Mouse (Mus musculus): ENCODE results near the gene Tinagl1. TPM values are rescaled to one million over a fixed set of nuclear protein-coding genes. Genes with fewer than 3 reads are reported as not detected.

The Tinagl1 gene
- 5.1 and 6.1 TPM in 2 replicates for polyA plus RNA-seq (2014; fragmentation: Nextera tagmentation; extraction: Ambion mirVana)

GRCm38 (mm10) chr4:130175072-130175711, at the start of gene Tinagl1:
Tinagl1 (minus strand) TSS chr4:130175122.
- ATAC-seq (ENCODE audit: low FRiP score) = peak; percentile 19; the same call in 1 of the 2 replicates
- Histone ChIP-seq H3K4me3 (ENCODE audit: low read depth, low read length) (peak within 1 kb of the TSS; percentile 13), H3K4me1 (ENCODE audit: control insufficient read depth, insufficient read depth, low read length) (peaks cover 14% of the 10 kb centered on the region), H3K4me2 (peak within 1 kb of the TSS; percentile 38), H3K27ac (ENCODE audit: low read depth, low read length) (no peak within 1 kb of the TSS), H3K9me3 (ENCODE audit: control insufficient read depth, low read length) (no peaks in the 10 kb centered on the region), H3K9ac (ENCODE audit: low read length) (peak within 1 kb of the TSS; percentile 27; the same call in 1 of the 2 replicates), H3K36me3 (ENCODE audit: control insufficient read depth, insufficient read depth, low read length) (no peaks in the 10 kb centered on the region), H3K27me3 (ENCODE audit: control insufficient read depth, insufficient read depth, low read length) (peaks cover 18% of the 10 kb centered on the region)
- peak; percentile 84 for DNase-seq (ENCODE audit: low spot score, missing footprints)
- WGBS = 2% methylated on average over 14 of the region's 14 CpGs

- H3K27ac ChIP-seq (ENCODE audit: low read depth, low read length) = no peak overlapping the region
- no peak overlapping the region for H3K4me2 ChIP-seq
- H3K4me1 ChIP-seq (ENCODE audit: control insufficient read depth, insufficient read depth, low read length) = no peaks in the 10 kb centered on the region
- no peaks in the 10 kb centered on the region for H3K9me3 ChIP-seq (ENCODE audit: control insufficient read depth, low read length)
- ATAC-seq (ENCODE audit: low FRiP score) (no peak), DNase-seq (ENCODE audit: low spot score, missing footprints) (no peak)
- H3K36me3 ChIP-seq (ENCODE audit: control insufficient read depth, insufficient read depth, low read length) = no peaks in the 10 kb centered on the region
- no peak overlapping the region for H3K4me3 ChIP-seq (ENCODE audit: low read depth, low read length)
- H3K9ac ChIP-seq (ENCODE audit: low read length) = no peak overlapping the region
- no peaks in the 10 kb centered on the region for H3K27me3 ChIP-seq (ENCODE audit: control insufficient read depth, insufficient read depth, low read length)
These were observed 49.1 kb upstream of the Tinagl1 start for GRCm38 (mm10) chr4:130224071-130224470.

- WGBS = 51% methylated on average over 4 of the region's 4 CpGs
These were observed 47.3 kb upstream of the Tinagl1 start, which contains the start of gene Gm853 for GRCm38 (mm10) chr4:130222179-130222578. Gm853 (minus strand) TSS chr4:130222401.

GRCm38 (mm10) chr4:130220176-130220575, 45.3 kb upstream of the Tinagl1 start:
- no peaks in the 10 kb centered on the region for H3K27me3 ChIP-seq (ENCODE audit: control insufficient read depth, insufficient read depth, low read length)
- no peak for ATAC-seq (ENCODE audit: low FRiP score)
- H3K9me3 ChIP-seq (ENCODE audit: control insufficient read depth, low read length) = no peaks in the 10 kb centered on the region
- no peaks in the 10 kb centered on the region for H3K36me3 ChIP-seq (ENCODE audit: control insufficient read depth, insufficient read depth, low read length)
- DNase-seq (ENCODE audit: low spot score, missing footprints) = no peak
- no peaks in the 10 kb centered on the region for H3K4me1 ChIP-seq (ENCODE audit: control insufficient read depth, insufficient read depth, low read length)
- H3K27ac ChIP-seq (ENCODE audit: low read depth, low read length) = no peak overlapping the region
- H3K9ac ChIP-seq (ENCODE audit: low read length) = no peak overlapping the region
- H3K4me2 ChIP-seq = no peak overlapping the region
- 84% methylated on average over 9 of the region's 9 CpGs for WGBS
- H3K4me3 ChIP-seq (ENCODE audit: low read depth, low read length) = no peak overlapping the region

More at GRCm38 (mm10) chr4:130222179-130222578, 47.3 kb upstream of the Tinagl1 start, which contains the start of gene Gm853:
- H3K27ac ChIP-seq (ENCODE audit: low read depth, low read length) = no peak within 1 kb of the TSS
- no peaks in the 10 kb centered on the region for H3K36me3 ChIP-seq (ENCODE audit: control insufficient read depth, insufficient read depth, low read length)
- no peaks in the 10 kb centered on the region for H3K4me1 ChIP-seq (ENCODE audit: control insufficient read depth, insufficient read depth, low read length)
- ATAC-seq (ENCODE audit: low FRiP score) (no peak), DNase-seq (ENCODE audit: low spot score, missing footprints) (no peak)
- no peak within 1 kb of the TSS for H3K9ac ChIP-seq (ENCODE audit: low read length)
- H3K27me3 ChIP-seq (ENCODE audit: control insufficient read depth, insufficient read depth, low read length) = no peaks in the 10 kb centered on the region
- no peak within 1 kb of the TSS for H3K4me3 ChIP-seq (ENCODE audit: low read depth, low read length)
- H3K9me3 ChIP-seq (ENCODE audit: control insufficient read depth, low read length) = no peaks in the 10 kb centered on the region
- no peak within 1 kb of the TSS for H3K4me2 ChIP-seq

GRCm38 (mm10) chr4:130215392-130215791, 40.5 kb upstream of the Tinagl1 start:
- Histone ChIP-seq H3K27me3 (ENCODE audit: control insufficient read depth, insufficient read depth, low read length) (no peaks in the 10 kb centered on the region), H3K9ac (ENCODE audit: low read length) (no peak overlapping the region), H3K4me3 (ENCODE audit: low read depth, low read length) (no peak overlapping the region), H3K27ac (ENCODE audit: low read depth, low read length) (no peak overlapping the region), H3K36me3 (ENCODE audit: control insufficient read depth, insufficient read depth, low read length) (no peaks in the 10 kb centered on the region), H3K9me3 (ENCODE audit: control insufficient read depth, low read length) (no peaks in the 10 kb centered on the region), H3K4me1 (ENCODE audit: control insufficient read depth, insufficient read depth, low read length) (no peaks in the 10 kb centered on the region), H3K4me2 (no peak overlapping the region)
- ATAC-seq (ENCODE audit: low FRiP score) (no peak), DNase-seq (ENCODE audit: low spot score, missing footprints) (no peak)
- 88% methylated on average over 8 of the region's 8 CpGs for WGBS

GRCm38 (mm10) chr4:130213857-130214256, 38.9 kb upstream of the Tinagl1 start:
- no peaks in the 10 kb centered on the region for H3K36me3 ChIP-seq (ENCODE audit: control insufficient read depth, insufficient read depth, low read length)
- DNase-seq (ENCODE audit: low spot score, missing footprints) (no peak), ATAC-seq (ENCODE audit: low FRiP score) (no peak)
- no peak overlapping the region for H3K4me2 ChIP-seq
- H3K9me3 ChIP-seq (ENCODE audit: control insufficient read depth, low read length) = no peaks in the 10 kb centered on the region
- no peaks in the 10 kb centered on the region for H3K27me3 ChIP-seq (ENCODE audit: control insufficient read depth, insufficient read depth, low read length)
- H3K27ac ChIP-seq (ENCODE audit: low read depth, low read length) = no peak overlapping the region
- 78% methylated on average over 10 of the region's 10 CpGs for WGBS
- no peak overlapping the region for H3K4me3 ChIP-seq (ENCODE audit: low read depth, low read length)
- H3K4me1 ChIP-seq (ENCODE audit: control insufficient read depth, insufficient read depth, low read length) = no peaks in the 10 kb centered on the region
- H3K9ac ChIP-seq (ENCODE audit: low read length) = no peak overlapping the region

GRCm38 (mm10) chr4:130213197-130213596, 38.3 kb upstream of the Tinagl1 start:
- no peak for ATAC-seq (ENCODE audit: low FRiP score)
- no peak overlapping the region for H3K27ac ChIP-seq (ENCODE audit: low read depth, low read length)
- no peaks in the 10 kb centered on the region for H3K27me3 ChIP-seq (ENCODE audit: control insufficient read depth, insufficient read depth, low read length)
- H3K36me3 ChIP-seq (ENCODE audit: control insufficient read depth, insufficient read depth, low read length) = no peaks in the 10 kb centered on the region
- no peak overlapping the region for H3K9ac ChIP-seq (ENCODE audit: low read length)
- no peak for DNase-seq (ENCODE audit: low spot score, missing footprints)
- WGBS = 89% methylated on average over 4 of the region's 4 CpGs
- H3K9me3 ChIP-seq (ENCODE audit: control insufficient read depth, low read length) = no peaks in the 10 kb centered on the region
- H3K4me3 ChIP-seq (ENCODE audit: low read depth, low read length) = no peak overlapping the region
- no peak overlapping the region for H3K4me2 ChIP-seq
- H3K4me1 ChIP-seq (ENCODE audit: control insufficient read depth, insufficient read depth, low read length) = no peaks in the 10 kb centered on the region

- no peak overlapping the region for H3K4me3 ChIP-seq (ENCODE audit: low read depth, low read length)
- H3K4me1 ChIP-seq (ENCODE audit: control insufficient read depth, insufficient read depth, low read length) = no peaks in the 10 kb centered on the region
- no peaks in the 10 kb centered on the region for H3K27me3 ChIP-seq (ENCODE audit: control insufficient read depth, insufficient read depth, low read length)
- H3K9me3 ChIP-seq (ENCODE audit: control insufficient read depth, low read length) = no peaks in the 10 kb centered on the region
- DNase-seq (ENCODE audit: low spot score, missing footprints) = no peak
- H3K9ac ChIP-seq (ENCODE audit: low read length) = no peak overlapping the region
- WGBS = 79% methylated on average over 7 of the region's 7 CpGs
- H3K4me2 ChIP-seq = no peak overlapping the region
- no peak for ATAC-seq (ENCODE audit: low FRiP score)
- no peaks in the 10 kb centered on the region for H3K36me3 ChIP-seq (ENCODE audit: control insufficient read depth, insufficient read depth, low read length)
- no peak overlapping the region for H3K27ac ChIP-seq (ENCODE audit: low read depth, low read length)
These were observed 37.5 kb upstream of the Tinagl1 start for GRCm38 (mm10) chr4:130212421-130212820.

GRCm38 (mm10) chr4:130211870-130212269, 36.9 kb upstream of the Tinagl1 start:
- H3K36me3 ChIP-seq (ENCODE audit: control insufficient read depth, insufficient read depth, low read length) = no peaks in the 10 kb centered on the region
- no peaks in the 10 kb centered on the region for H3K9me3 ChIP-seq (ENCODE audit: control insufficient read depth, low read length)
- 97% methylated on average over 2 of the region's 2 CpGs for WGBS
- H3K4me3 ChIP-seq (ENCODE audit: low read depth, low read length) = no peak overlapping the region
- no peak overlapping the region for H3K9ac ChIP-seq (ENCODE audit: low read length)
- H3K27ac ChIP-seq (ENCODE audit: low read depth, low read length) = no peak overlapping the region
- DNase-seq (ENCODE audit: low spot score, missing footprints) (no peak), ATAC-seq (ENCODE audit: low FRiP score) (no peak)
- H3K4me1 ChIP-seq (ENCODE audit: control insufficient read depth, insufficient read depth, low read length) = no peaks in the 10 kb centered on the region
- H3K4me2 ChIP-seq = no peak overlapping the region
- H3K27me3 ChIP-seq (ENCODE audit: control insufficient read depth, insufficient read depth, low read length) = no peaks in the 10 kb centered on the region
